Mouse (Mus musculus) myocyte (in vitro differentiated cells): ENCODE results near the gene Cd3eap. TPM values are rescaled to one million over a fixed set of nuclear protein-coding genes. Genes with fewer than 3 reads are reported as not detected.

Experiments
- H3K27me3 ChIP-seq: one replicate; pipeline ENCODE4 v1.6.1; 2011; ENCODE audit not compliant: control insufficient read depth, insufficient read depth, insufficient read length
- H3K36me3 ChIP-seq: one replicate; pipeline ENCODE4 v1.6.1; 2011; ENCODE audit not compliant: control insufficient read depth, insufficient read depth
- H3K4me2 ChIP-seq: one replicate; pipeline ENCODE4 v1.6.1; 2011; ENCODE audit warnings: low read depth, control low read depth
- H3K4me3 ChIP-seq: one replicate; pipeline ENCODE4 v1.5.1; 2011; ENCODE audit warnings: mild to moderate bottlenecking, control low read depth, moderate library complexity
- H3K79me2 ChIP-seq: one replicate; pipeline ENCODE4 v1.6.1; 2011; ENCODE audit not compliant: control insufficient read depth, insufficient read depth
- H3ac ChIP-seq: one replicate; pipeline ENCODE4 v1.6.1; 2011; ENCODE audit not compliant: control insufficient read depth, insufficient read length
- CEBPB ChIP-seq: IDR thresholded peaks from 2 replicates; pipeline ENCODE4 v1.6.1; 2011; ENCODE audit warnings: mild to moderate bottlenecking, moderate library complexity; ENCODE audit not compliant: poor library complexity, insufficient read depth, severe bottlenecking
- E2F4 ChIP-seq: IDR thresholded peaks from one replicate; pipeline ENCODE4 v1.6.1; 2011; ENCODE audit warnings: mild to moderate bottlenecking, control low read depth, moderate library complexity; ENCODE audit not compliant: insufficient read depth
- MAX ChIP-seq: IDR thresholded peaks from one replicate; pipeline ENCODE4 v1.6.1; 2011; ENCODE audit warnings: low read depth, mild to moderate bottlenecking, control low read depth
- MYOD1 ChIP-seq, 3 experiments: IDR thresholded peaks; one replicate each; pipeline ENCODE4 v1.6.1; 2011; ENCODE audit warnings: control low read depth in 2 of 3, low read depth in 2 of 3, mild to moderate bottlenecking in 2 of 3, moderate library complexity in 1 of 3; ENCODE audit not compliant: insufficient read length in 2 of 3, control insufficient read depth in 1 of 3
- MYOG ChIP-seq, 3 experiments: IDR thresholded peaks; one replicate each; pipeline ENCODE4 v1.6.1; 2011; ENCODE audit warnings: control low read depth in 2 of 3, low read depth in 2 of 3, mild to moderate bottlenecking in 2 of 3; ENCODE audit not compliant: insufficient read length in 2 of 3, control insufficient read depth in 1 of 3, insufficient read depth in 1 of 3
- POLR2A ChIP-seq: IDR thresholded peaks from one replicate; pipeline ENCODE4 v1.6.1; 2011; ENCODE audit warnings: low read depth, mild to moderate bottlenecking, control low read depth, moderate library complexity; ENCODE audit not compliant: insufficient read length
- POLR2AphosphoS2 ChIP-seq: IDR thresholded peaks from one replicate; pipeline ENCODE4 v1.6.1; 2011; ENCODE audit warnings: low read depth, control low read depth; ENCODE audit not compliant: insufficient read length
- SRF ChIP-seq: IDR thresholded peaks from one replicate; pipeline ENCODE4 v1.6.1; 2011; ENCODE audit warnings: low read depth; ENCODE audit not compliant: control insufficient read depth, insufficient read length
- TCF12 ChIP-seq: IDR thresholded peaks from one replicate; pipeline ENCODE4 v1.6.1; 2011; ENCODE audit warnings: mild to moderate bottlenecking, control low read depth; ENCODE audit not compliant: poor library complexity, insufficient read depth, severe bottlenecking
- TCF3 ChIP-seq: IDR thresholded peaks from one replicate; pipeline ENCODE4 v1.6.1; 2011; ENCODE audit warnings: low read depth, control low read depth; ENCODE audit not compliant: insufficient read length
- USF1 ChIP-seq: IDR thresholded peaks from one replicate; pipeline ENCODE4 v1.6.1; 2011; ENCODE audit warnings: low read depth, mild to moderate bottlenecking, control low read depth, moderate library complexity
- polyA plus RNA-seq: library from polyadenylated mRNA; unstranded; fragments of >200 nt; fragmentation: generic; extraction: Trizol; gene quantifications from one replicate; pipeline ENCODE4 v1.2.1, GENCODE M21; 2012; ENCODE audit warnings: missing spikeins

The Cd3eap gene
- polyA plus RNA-seq, 1 experiment, result 13.7 TPM

GRCm38 (mm10) chr7:19309278-19309883 is 49.9 kb downstream of the Cd3eap start:
- H3K79me2 ChIP-seq, result no peaks in the 10 kb centered on the region
- peak overlapping the region; percentile 65 for H3K4me3 ChIP-seq
- H3K4me2 ChIP-seq, result peak overlapping the region; percentile 100
- no peak for TF ChIP-seq MYOG (IDR thresholded peaks at IDR 0.05; ENCODE audit: control insufficient read depth in 1 of 3, insufficient read depth in 1 of 3, insufficient read length in 2 of 3, low read depth in 2 of 3)
- TF ChIP-seq POLR2A, result no peak
- H3ac ChIP-seq, result peak overlapping the region; percentile 13
- no peaks in the 10 kb centered on the region for H3K27me3 ChIP-seq
- no peaks in the 10 kb centered on the region for H3K36me3 ChIP-seq

GRCm38 (mm10) chr7:19308454-19309277 is 50.6 kb downstream of the Cd3eap start:
- Histone ChIP-seq H3ac (peak overlapping the region; percentile 13), H3K36me3 (no peaks in the 10 kb centered on the region), H3K27me3 (no peaks in the 10 kb centered on the region), H3K4me3 (peak overlapping the region; percentile 65), H3K4me2 (peak overlapping the region; percentile 100), H3K79me2 (no peaks in the 10 kb centered on the region)
- TF ChIP-seq POLR2AphosphoS2 (peak; percentile 62), MYOG (IDR thresholded peaks at IDR 0.05; ENCODE audit: control insufficient read depth in 1 of 3, insufficient read depth in 1 of 3, insufficient read length in 2 of 3, low read depth in 2 of 3) (peak in 1 of 3 experiments; percentile 14), CEBPB (no peak), POLR2A (peak; percentile 67), SRF (peak; percentile 47), MYOD1 (IDR thresholded peaks at IDR 0.05; ENCODE audit: control insufficient read depth in 1 of 3, insufficient read length in 2 of 3, low read depth in 2 of 3) (peak in 1 of 3 experiments; percentile 13)

GRCm38 (mm10) chr7:19307739-19308453 is 51.4 kb downstream of the Cd3eap start:
- Histone ChIP-seq H3K4me2 (peak overlapping the region; percentile 100), H3K4me3 (peak overlapping the region; percentile 65), H3K27me3 (no peaks in the 10 kb centered on the region), H3K79me2 (no peaks in the 10 kb centered on the region), H3ac (no peak overlapping the region), H3K36me3 (no peaks in the 10 kb centered on the region)
- TF ChIP-seq TCF3 (no peak), CEBPB (no peak), POLR2AphosphoS2 (no peak), POLR2A (peak; percentile 2), E2F4 (no peak), MYOD1 (IDR thresholded peaks at IDR 0.05; ENCODE audit: control insufficient read depth in 1 of 3, insufficient read length in 2 of 3, low read depth in 2 of 3) (no peak), MAX (no peak), MYOG (IDR thresholded peaks at IDR 0.05; ENCODE audit: control insufficient read depth in 1 of 3, insufficient read depth in 1 of 3, insufficient read length in 2 of 3, low read depth in 2 of 3) (no peak)

- no peaks in the 10 kb centered on the region for H3K27me3 ChIP-seq
- H3K79me2 ChIP-seq, result no peaks in the 10 kb centered on the region
- no peak overlapping the region for H3ac ChIP-seq
- TF ChIP-seq SRF (no peak), POLR2A (no peak), POLR2AphosphoS2 (no peak), TCF12 (no peak), MYOG (IDR thresholded peaks at IDR 0.05; ENCODE audit: control insufficient read depth in 1 of 3, insufficient read depth in 1 of 3, insufficient read length in 2 of 3, low read depth in 2 of 3) (no peak), CEBPB (no peak), USF1 (no peak), TCF3 (no peak), MAX (no peak), E2F4 (no peak), MYOD1 (IDR thresholded peaks at IDR 0.05; ENCODE audit: control insufficient read depth in 1 of 3, insufficient read length in 2 of 3, low read depth in 2 of 3) (no peak)
- peak overlapping the region; percentile 5 for H3K4me2 ChIP-seq
- no peaks in the 10 kb centered on the region for H3K36me3 ChIP-seq
- peak overlapping the region; percentile 65 for H3K4me3 ChIP-seq
These were observed 52.2 kb downstream of the Cd3eap start for GRCm38 (mm10) chr7:19306819-19307738.

Other genes starting within 250 kb of the Cd3eap start
- not detected for gene Gm4969, start 241.1 kb downstream of the Cd3eap start, polyA plus RNA-seq
- 6.2 TPM for gene Fbxo46, start 239.6 kb downstream of the Cd3eap start, polyA plus RNA-seq
- gene Qpctl, start 210.2 kb downstream of the Cd3eap start, polyA plus RNA-seq, result 7.7 TPM
- 192 TPM for gene Snrpd2, start 209.8 kb downstream of the Cd3eap start, polyA plus RNA-seq
- 0.48 TPM for gene Gipr, start 193.4 kb downstream of the Cd3eap start, polyA plus RNA-seq
- 47.7 TPM for gene Eml2, start 183.1 kb downstream of the Cd3eap start, polyA plus RNA-seq
- 0.10 TPM for gene Gpr4, start 146.9 kb downstream of the Cd3eap start, polyA plus RNA-seq
- 29.8 TPM for gene Opa3, start 131.1 kb downstream of the Cd3eap start, polyA plus RNA-seq
- 189 TPM for gene Vasp, start 87.7 kb downstream of the Cd3eap start, polyA plus RNA-seq
- 0.42 TPM for gene Ppm1n, start 79.4 kb downstream of the Cd3eap start, polyA plus RNA-seq
- 340 TPM for gene Rtn2, start 76.9 kb downstream of the Cd3eap start, polyA plus RNA-seq
- 0.82 TPM for gene Fosb, start 49.4 kb downstream of the Cd3eap start, polyA plus RNA-seq
- gene Ercc1, start 14.7 kb downstream of the Cd3eap start, polyA plus RNA-seq, result 83.1 TPM
- gene Ppp1r13l, start 266 bp upstream of the Cd3eap start, polyA plus RNA-seq, result 36.0 TPM
- gene Ercc2, start 22.5 kb upstream of the Cd3eap start, polyA plus RNA-seq, result 11.5 TPM
- 3.5 TPM for gene Klc3, start 44.6 kb upstream of the Cd3eap start, polyA plus RNA-seq
- 1,561 TPM for gene Ckm, start 45.3 kb upstream of the Cd3eap start, polyA plus RNA-seq
- gene Mark4, start 99.3 kb upstream of the Cd3eap start, polyA plus RNA-seq, result 18.2 TPM
- gene Exoc3l2, start 103.8 kb upstream of the Cd3eap start, polyA plus RNA-seq, result not detected
- gene Bloc1s3, start 148.9 kb upstream of the Cd3eap start, polyA plus RNA-seq, result 7.8 TPM
- gene Trappc6a, start 148.9 kb upstream of the Cd3eap start, polyA plus RNA-seq, result 57.3 TPM
- 0.06 TPM for gene Nkpd1, start 158.4 kb upstream of the Cd3eap start, polyA plus RNA-seq
- 48.4 TPM for gene Ppp1r37, start 203.6 kb upstream of the Cd3eap start, polyA plus RNA-seq
- gene Zfp296, start 217.8 kb upstream of the Cd3eap start, polyA plus RNA-seq, result 1.5 TPM
- gene Gemin7, start 218.1 kb upstream of the Cd3eap start, polyA plus RNA-seq, result 89.8 TPM
- 14.8 TPM for gene Clasrp, start 245.0 kb upstream of the Cd3eap start, polyA plus RNA-seq